Mouse (Mus musculus) lung, postnatal 0 days (tissue): ENCODE data around the gene Alg14.

Source experiments
- CTCF ChIP-seq: IDR thresholded peaks from 2 replicates; pipeline ENCODE4 v1.5.1; 2016; ENCODE audit warnings: antibody characterized with exemption, mild to moderate bottlenecking
- EP300 ChIP-seq: IDR thresholded peaks from 2 replicates; pipeline ENCODE4 v1.6.1; 2016; ENCODE audit warnings: antibody characterized with exemption, mild to moderate bottlenecking, control low read depth

DNA sequence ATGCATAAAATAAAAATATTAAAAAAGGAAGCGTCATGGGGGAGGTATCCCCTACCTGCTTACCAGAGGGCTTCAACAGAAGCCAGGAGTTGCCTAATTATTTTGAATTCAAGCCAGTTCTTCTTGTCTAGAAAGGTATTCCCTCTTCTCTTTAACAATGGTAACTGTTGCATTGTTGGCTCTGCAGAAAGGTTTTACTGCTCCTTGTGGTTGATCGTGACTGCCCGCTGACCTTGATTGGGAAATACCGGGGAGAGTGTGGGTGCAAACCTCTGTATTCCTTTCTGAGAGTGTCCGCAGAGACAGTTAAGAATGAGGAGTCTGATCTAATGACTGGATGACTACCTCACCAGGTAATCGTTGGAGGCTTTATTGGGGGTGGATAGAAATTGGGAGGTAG, 59.7 kb downstream of the Alg14 start:
- TF ChIP-seq EP300: no peak
- TF ChIP-seq CTCF: no peak
